Mouse (Mus musculus) liver, postnatal 0 days (tissue): ENCODE data around the gene Hs3st5.

Experiments
- CTCF ChIP-seq: sonication (generic); IDR thresholded peaks from 2 replicates; pipeline ENCODE4 v1.5.1; 2016; ENCODE audit warnings: antibody characterized with exemption, low read depth
- EP300 ChIP-seq: IDR thresholded peaks from 2 replicates; pipeline ENCODE4 v1.6.1; 2016; ENCODE audit warnings: antibody characterized with exemption, low read depth, mild to moderate bottlenecking

DNA sequence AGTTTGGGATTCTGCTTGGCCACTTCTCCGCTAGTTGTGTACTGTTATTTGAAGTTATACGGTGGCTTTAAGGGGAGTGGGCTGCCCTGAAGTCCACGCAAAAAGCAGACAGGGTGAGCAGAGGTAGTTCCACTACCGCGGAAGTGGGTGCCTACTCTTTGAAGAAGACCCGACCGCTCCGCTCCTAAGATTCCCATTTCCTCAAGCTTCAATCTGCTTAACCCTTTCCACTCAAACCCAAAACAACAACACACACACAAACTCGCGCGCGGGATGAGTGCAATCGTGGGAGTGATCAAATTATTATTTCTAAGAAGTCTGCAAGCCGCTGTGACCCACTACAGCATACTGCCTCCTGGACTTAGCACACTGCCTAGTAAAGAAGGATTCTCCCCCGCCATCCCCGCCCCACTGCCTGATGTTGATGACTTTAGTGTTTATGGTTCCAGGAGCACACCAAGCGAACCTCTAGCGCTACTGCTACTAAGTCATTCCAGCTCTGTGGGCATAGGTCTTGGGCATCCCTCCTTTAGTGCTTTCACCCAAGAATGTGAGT is 1.5 kb downstream of the Hs3st5 start:
- TF ChIP-seq CTCF: no peak
- TF ChIP-seq EP300: no peak
